19 mouse cellular contexts compared by ENCODE assay signal in genomic region chr10:95615849-95616650, GRCm38 (mm10). TPM values are rescaled to one million over a fixed set of nuclear protein-coding genes. Genes with fewer than 3 reads are reported as not detected.
DNase-seq lines count a peak whose midpoint lies in the region; ATAC-seq lines count a peak whose summit lies in the region.
"Had no signal": no experiment of that assay in that cellular context is flagged by ENCODE, and none has a peak within 500 bp of the region (broad histone marks: within the 10 kb centered on the region; RNA-seq: fewer than 3 reads in every experiment).

No protein-coding gene starts in this region.

- peak overlapping the region; percentile 25 for H3K4me2 ChIP-seq in limb, embryonic 13.5 days (replicated peaks)
- H3K4me2 ChIP-seq: heart, embryonic 12.5 days had no signal

- WGBS in limb, embryonic 13.5 days: 68% methylated on average over 25 of the region's 25 CpGs
- WGBS in limb, embryonic 10.5 days: 75% methylated on average over 25 of the region's 25 CpGs

- no peak for ATAC-seq in limb, embryonic 13.5 days (ENCODE audit: low FRiP score, low read depth)
- ATAC-seq: liver, postnatal 0 days had no signal

- no peaks in the 10 kb centered on the region for H3K27me3 ChIP-seq in limb, embryonic 13.5 days
- H3K27me3 ChIP-seq in limb, embryonic 10.5 days (ENCODE audit: low read depth, poor library complexity, severe bottlenecking): no peaks in the 10 kb centered on the region
- H3K27me3 ChIP-seq: CH12.LX; heart, embryonic 12.5 days had no signal

- no peak overlapping the region for H3K4me3 ChIP-seq in limb, embryonic 13.5 days
- no peak overlapping the region for H3K4me3 ChIP-seq in limb, embryonic 10.5 days
- H3K4me3 ChIP-seq: heart, embryonic 12.5 days had no signal

- H3K27ac ChIP-seq in limb, embryonic 13.5 days: no peak overlapping the region
- H3K27ac ChIP-seq in limb, embryonic 10.5 days: no peak overlapping the region

- peak; percentile 31 to 65 for DNase-seq in frontal cortex, adult 2 months (ENCODE audit: extremely low spot score in 1 of 2, low spot score in 1 of 2)
- no peak for DNase-seq in frontal cortex, postnatal 10 days (ENCODE audit: low spot score in 2 of 2)
- no peak for DNase-seq in limb, embryonic 10.5 days (ENCODE audit: low spot score)
- peak; percentile 52 to 53 for DNase-seq in left cerebral cortex, postnatal 14 days (ENCODE audit: low spot score in 2 of 2)
- DNase-seq in B cell, adult 2 months: no peak
- no peak for DNase-seq in urinary bladder, postnatal 14 days (ENCODE audit: low spot score)
- no peak for DNase-seq in embryo, embryonic 9.5 days (ENCODE audit: extremely low spot score)
- DNase-seq: cerebellum, adult 9-10 months; liver, postnatal 0 days had no signal

- H3K9ac ChIP-seq in limb, embryonic 13.5 days: no peak overlapping the region
- H3K9ac ChIP-seq: heart, embryonic 12.5 days; liver, postnatal 0 days had no signal

- H3K36me3 ChIP-seq in limb, embryonic 13.5 days: no peaks in the 10 kb centered on the region
- H3K36me3 ChIP-seq in limb, embryonic 10.5 days: no peaks in the 10 kb centered on the region
- H3K36me3 ChIP-seq: heart, embryonic 12.5 days had no signal

- H3K4me1 ChIP-seq in limb, embryonic 13.5 days: peaks cover 14% of the 10 kb centered on the region
- peaks cover 9% of the 10 kb centered on the region for H3K4me1 ChIP-seq in limb, embryonic 10.5 days

- intact Hi-C loops in left cerebral cortex, postnatal 14 days (cut with DNase I): loop anchor here (2.0 kb wide), 1 partner anchor 53 kb away; no protein-coding TSS in a partner anchor

- H3K9me3 ChIP-seq in limb, embryonic 13.5 days: no peaks in the 10 kb centered on the region
- no peaks in the 10 kb centered on the region for H3K9me3 ChIP-seq in limb, embryonic 10.5 days (replicated peaks)
- H3K9me3 ChIP-seq: heart, embryonic 12.5 days had no signal

RNA-seq across cellular contexts. Expression of gene Nudt4, which starts 52.1 kb away (rescaled TPM):
- 83.8 and 87.2 TPM in 2 replicates for polyA plus RNA-seq in frontal cortex, adult 2 months (2012; rRNA removed)
- 92.0 and 98.6 TPM in 2 replicates for polyA plus RNA-seq in limb, embryonic 13.5 days (2015; fragmentation: Nextera tagmentation; extraction: Ambion mirVana)
- polyA plus RNA-seq in limb, embryonic 10.5 days (2016; fragmentation: Nextera tagmentation; extraction: Ambion mirVana): 76.0 and 78.7 TPM in 2 replicates
- total RNA-seq in left cerebral cortex, postnatal 14 days (2021): 100 to 1,000 TPM; 185 to 192 TPM

RNA-seq across cellular contexts. Expression of gene Anapc15-ps, which starts 57.2 kb away (rescaled TPM):
- 1.3 TPM in 1 of 2 replicates, not detected in the other for polyA plus RNA-seq in frontal cortex, adult 2 months (2012; rRNA removed)
- 0.43 TPM in 1 of 2 replicates, not detected in the other for polyA plus RNA-seq in limb, embryonic 13.5 days (2015; fragmentation: Nextera tagmentation; extraction: Ambion mirVana)
- not detected in 2 replicates for polyA plus RNA-seq in limb, embryonic 10.5 days (2016; fragmentation: Nextera tagmentation; extraction: Ambion mirVana)
- total RNA-seq in left cerebral cortex, postnatal 14 days (2021): not detected
- total RNA-seq: gastrocnemius, adult 18-20 months; left cerebral cortex, adult 8-10 months; monocyte, adult 5-6 weeks had no signal
- polyA plus RNA-seq: embryonic facial prominence, embryonic 11.5 days; heart, embryonic 12.5 days; hindbrain, embryonic 11.5 days; kidney, embryonic 14.5 days; liver, postnatal 0 days; thymus, postnatal 0 days had no signal

Comparison
In these comparisons a context has a peak if more than half of its experiments do, and no peak if none do; other contexts are left out.
1. DNase-seq: peak in frontal cortex, adult 2 months (2 of 2) and left cerebral cortex, postnatal 14 days (2 of 2); none in frontal cortex, postnatal 10 days (0 of 2), limb, embryonic 10.5 days (single experiment), B cell, adult 2 months (0 of 2), urinary bladder, postnatal 14 days (single experiment) and embryo, embryonic 9.5 days (single experiment).